Mouse (Mus musculus): ENCODE data around the gene Asxl1. TPM values are rescaled to one million over a fixed set of nuclear protein-coding genes. Genes with fewer than 3 reads are reported as not detected.
A peak's percentile ranks its signal among the peaks of the same experiment; 100 is the strongest.

Gene Asxl1
- polyA plus RNA-seq, 1 experiment from 2014 or later, result 12.2 TPM

DNA sequence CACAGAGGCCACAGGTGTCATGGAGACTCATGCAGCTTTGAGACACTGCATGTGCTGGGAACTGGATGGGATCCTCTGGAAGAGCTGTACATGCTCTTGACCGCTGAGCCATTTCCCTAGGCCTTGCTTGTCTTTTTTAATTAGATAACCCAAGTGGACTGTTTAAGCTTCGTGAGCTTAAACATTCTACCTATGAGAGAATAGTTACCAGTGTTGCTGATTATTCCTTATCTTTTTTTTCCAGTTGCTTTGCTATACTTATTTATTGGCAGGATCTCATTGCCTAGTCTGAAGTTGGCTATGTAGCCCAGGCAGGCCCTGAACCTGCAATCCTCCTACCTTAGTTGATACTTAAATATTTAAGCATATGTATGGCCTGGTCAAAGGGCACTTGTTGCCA is 44.2 kb downstream of the Asxl1 start:
- no peak overlapping the region for H3K9ac ChIP-seq
- no peaks in the 10 kb centered on the region for H3K27me3 ChIP-seq
- WGBS, result 97% methylated on average over 2 of the region's 2 CpGs
- H3K4me2 ChIP-seq, result no peak overlapping the region
- H3K9me3 ChIP-seq (replicated peaks), result no peaks in the 10 kb centered on the region
- H3K4me3 ChIP-seq (replicated peaks), result no peak overlapping the region
- no peak overlapping the region for H3K27ac ChIP-seq
- H3K4me1 ChIP-seq, result no peaks in the 10 kb centered on the region
- peaks cover 68% of the 10 kb centered on the region for H3K36me3 ChIP-seq
- ATAC-seq (replicated peaks; ENCODE audit: low FRiP score), result no peak

DNA sequence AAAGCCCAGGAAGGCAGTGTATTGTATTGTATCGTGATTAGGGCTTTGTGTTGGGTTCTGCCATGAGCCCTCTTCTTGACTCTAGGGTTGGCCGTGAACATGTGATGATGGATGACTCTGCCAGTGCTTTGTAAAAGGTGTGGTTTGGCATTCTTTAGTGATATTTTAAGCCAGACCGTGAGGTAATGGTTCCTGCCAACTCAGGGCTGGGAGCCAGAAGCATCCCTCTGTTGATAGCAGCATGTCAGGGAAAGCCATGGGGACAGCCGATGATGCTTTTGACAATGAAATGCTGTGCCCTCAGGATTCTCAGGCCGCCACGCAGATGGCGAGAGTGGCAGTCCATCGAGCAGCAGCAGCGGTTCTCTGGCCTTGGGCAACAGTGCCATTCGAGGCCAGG is 47.4 kb downstream of the Asxl1 start:
- H3K4me1 ChIP-seq, result no peaks in the 10 kb centered on the region
- no peak overlapping the region for H3K4me3 ChIP-seq (replicated peaks)
- H3K27me3 ChIP-seq, result no peaks in the 10 kb centered on the region
- H3K9ac ChIP-seq, result no peak overlapping the region
- no peak overlapping the region for H3K4me2 ChIP-seq
- 93% methylated on average over 10 of the region's 10 CpGs for WGBS
- ATAC-seq (replicated peaks; ENCODE audit: low FRiP score), result no peak
- peaks cover 78% of the 10 kb centered on the region for H3K36me3 ChIP-seq
- H3K9me3 ChIP-seq (replicated peaks), result no peaks in the 10 kb centered on the region
- no peak overlapping the region for H3K27ac ChIP-seq

DNA sequence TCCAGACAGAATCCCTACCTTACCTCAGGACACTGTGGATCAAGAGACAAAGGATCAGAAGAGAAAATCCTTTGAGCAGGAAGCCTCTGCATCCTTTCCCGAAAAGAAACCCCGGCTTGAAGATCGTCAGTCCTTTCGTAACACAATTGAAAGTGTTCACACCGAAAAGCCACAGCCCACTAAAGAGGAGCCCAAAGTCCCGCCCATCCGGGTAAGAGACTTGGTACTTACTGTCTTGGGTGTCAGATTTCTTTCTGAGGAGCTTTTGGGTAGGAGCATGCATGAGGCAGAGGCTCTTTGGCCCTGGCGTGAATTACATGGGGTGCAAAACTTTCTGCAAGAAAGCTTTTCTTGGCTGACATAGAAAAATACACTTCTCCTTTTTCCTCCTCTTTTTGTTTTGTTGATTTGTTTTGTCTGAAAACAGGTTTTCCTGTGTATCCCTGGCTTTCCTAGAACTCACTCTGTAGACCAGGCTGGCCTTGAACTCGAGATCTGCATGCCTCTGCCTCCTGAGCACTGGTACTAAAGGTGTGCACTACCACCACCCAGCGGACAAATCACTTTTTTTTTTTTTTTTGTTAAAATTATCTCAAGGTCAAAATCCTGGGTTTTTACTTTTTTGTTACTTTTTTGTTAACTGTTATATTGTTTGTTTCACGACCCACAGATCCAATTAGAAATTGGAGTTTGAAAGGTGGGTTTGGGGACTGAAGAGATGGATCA is 52.3 kb downstream of the Asxl1 start:
- H3K4me3 ChIP-seq (replicated peaks), result no peak overlapping the region
- no peak for ATAC-seq (replicated peaks; ENCODE audit: low FRiP score)
- 85% methylated on average over 11 of the region's 11 CpGs for WGBS
- H3K4me1 ChIP-seq, result no peaks in the 10 kb centered on the region
- H3K9me3 ChIP-seq (replicated peaks), result no peaks in the 10 kb centered on the region
- no peak overlapping the region for H3K9ac ChIP-seq
- no peak overlapping the region for H3K27ac ChIP-seq
- no peak overlapping the region for H3K4me2 ChIP-seq
- no peaks in the 10 kb centered on the region for H3K27me3 ChIP-seq
- peaks cover 97% of the 10 kb centered on the region for H3K36me3 ChIP-seq

DNA sequence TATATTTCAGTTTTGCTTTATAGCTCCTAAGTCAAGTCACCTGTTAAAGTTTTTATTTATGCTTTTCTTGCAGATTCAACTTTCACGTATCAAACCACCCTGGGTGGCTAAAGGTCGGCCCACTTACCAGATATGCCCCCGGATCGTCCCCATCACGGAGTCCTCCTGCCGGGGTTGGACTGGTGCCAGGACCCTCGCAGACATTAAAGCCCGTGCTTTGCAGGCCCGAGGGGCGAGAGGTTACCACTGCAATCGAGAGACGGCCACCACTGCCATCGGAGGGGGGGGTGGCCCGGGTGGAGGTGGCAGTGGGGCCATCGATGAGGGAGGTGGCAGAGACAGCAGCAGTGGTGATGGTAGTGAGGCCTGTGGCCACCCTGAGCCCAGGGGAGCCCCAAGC is 53.5 kb downstream of the Asxl1 start:
- peaks cover 89% of the 10 kb centered on the region for H3K36me3 ChIP-seq
- no peaks in the 10 kb centered on the region for H3K9me3 ChIP-seq (replicated peaks)
- ATAC-seq (replicated peaks; ENCODE audit: low FRiP score), result no peak
- no peak overlapping the region for H3K27ac ChIP-seq
- H3K4me1 ChIP-seq, result no peaks in the 10 kb centered on the region
- no peak overlapping the region for H3K9ac ChIP-seq
- no peaks in the 10 kb centered on the region for H3K27me3 ChIP-seq
- WGBS, result 82% methylated on average over 15 of the region's 15 CpGs
- no peak overlapping the region for H3K4me3 ChIP-seq (replicated peaks)
- H3K4me2 ChIP-seq, result no peak overlapping the region

DNA sequence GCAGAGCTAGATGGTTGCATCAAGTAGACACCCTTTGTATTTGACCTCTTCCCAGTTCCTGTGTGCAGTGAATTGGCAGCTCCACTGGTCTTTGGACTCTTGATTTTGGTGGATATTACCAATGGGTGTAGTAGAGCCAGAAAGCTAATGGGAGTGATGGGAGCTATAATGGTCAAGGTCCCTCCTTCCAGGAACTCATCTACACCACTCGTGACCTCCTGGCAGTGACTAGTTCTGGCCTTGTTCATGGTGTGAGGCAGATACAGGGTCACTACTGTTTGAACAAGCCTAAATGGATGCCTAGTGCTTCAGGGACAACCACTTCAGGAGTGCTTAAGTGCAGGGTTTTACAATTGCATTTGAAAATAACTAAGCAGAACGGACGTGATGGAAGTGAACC is 58.4 kb downstream of the Asxl1 start:
- H3K36me3 ChIP-seq, result peaks cover 85% of the 10 kb centered on the region
- no peaks in the 10 kb centered on the region for H3K4me1 ChIP-seq
- H3K27ac ChIP-seq, result no peak overlapping the region
- H3K4me3 ChIP-seq (replicated peaks), result no peak overlapping the region
- no peak overlapping the region for H3K4me2 ChIP-seq
- H3K9me3 ChIP-seq (replicated peaks), result no peaks in the 10 kb centered on the region
- WGBS, result 92% methylated on average over 3 of the region's 3 CpGs
- H3K9ac ChIP-seq, result no peak overlapping the region
- H3K27me3 ChIP-seq, result no peaks in the 10 kb centered on the region
- ATAC-seq (replicated peaks; ENCODE audit: low FRiP score), result no peak

DNA sequence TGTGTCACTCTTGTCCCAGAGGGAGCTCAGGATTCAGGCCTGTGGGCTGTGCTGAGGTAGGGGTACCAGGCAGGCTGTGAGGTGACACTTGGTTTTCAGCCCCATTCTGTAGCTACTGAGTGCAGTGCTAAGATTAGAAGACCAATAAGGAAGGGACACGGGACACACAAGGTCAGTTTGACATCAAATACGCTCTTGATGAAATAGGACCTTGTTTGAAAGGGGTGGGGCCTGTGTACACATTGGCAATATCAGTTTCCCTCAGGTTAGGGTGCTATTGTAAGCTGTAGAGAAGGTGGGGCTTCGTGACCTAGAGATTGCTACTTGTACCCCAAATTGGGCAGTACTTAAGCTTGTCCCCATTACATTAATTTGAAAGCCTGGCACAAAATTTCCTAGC is 59.3 kb downstream of the Asxl1 start:
- WGBS, result 86% methylated on average over 3 of the region's 3 CpGs
- H3K27me3 ChIP-seq, result no peaks in the 10 kb centered on the region
- no peak overlapping the region for H3K9ac ChIP-seq
- H3K4me3 ChIP-seq (replicated peaks), result no peak overlapping the region
- H3K4me1 ChIP-seq, result no peaks in the 10 kb centered on the region
- no peak overlapping the region for H3K27ac ChIP-seq
- H3K36me3 ChIP-seq, result peaks cover 85% of the 10 kb centered on the region
- no peak overlapping the region for H3K4me2 ChIP-seq
- no peaks in the 10 kb centered on the region for H3K9me3 ChIP-seq (replicated peaks)
- no peak for ATAC-seq (replicated peaks; ENCODE audit: low FRiP score)

DNA sequence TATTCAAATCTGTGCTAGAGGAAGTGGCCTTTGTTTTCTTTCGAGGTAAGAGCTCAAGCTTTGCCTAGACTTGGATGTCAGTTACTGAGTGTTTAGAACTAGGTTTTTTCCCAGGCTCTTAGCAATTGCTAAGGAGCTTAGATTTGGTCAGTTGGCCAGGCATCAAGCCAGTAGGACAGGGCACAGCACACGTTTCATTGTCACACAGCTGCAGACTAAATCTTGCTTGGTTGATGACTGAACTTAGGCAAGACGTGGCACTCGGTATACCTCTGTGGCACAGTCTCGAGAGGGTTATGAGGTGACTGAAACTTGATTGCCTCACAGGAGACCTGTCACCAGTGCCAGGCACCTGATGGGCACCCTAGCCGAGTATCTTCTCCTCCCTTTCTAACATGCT is 61.3 kb downstream of the Asxl1 start:
- no peak overlapping the region for H3K4me2 ChIP-seq
- H3K9ac ChIP-seq, result no peak overlapping the region
- no peak overlapping the region for H3K27ac ChIP-seq
- H3K4me1 ChIP-seq, result peaks cover 12% of the 10 kb centered on the region; the same call in 1 of the 2 replicates
- WGBS, result 77% methylated on average over 6 of the region's 6 CpGs
- no peaks in the 10 kb centered on the region for H3K9me3 ChIP-seq (replicated peaks)
- no peak overlapping the region for H3K4me3 ChIP-seq (replicated peaks)
- H3K36me3 ChIP-seq, result peaks cover 85% of the 10 kb centered on the region
- no peak for ATAC-seq (replicated peaks; ENCODE audit: low FRiP score)
- no peaks in the 10 kb centered on the region for H3K27me3 ChIP-seq

DNA sequence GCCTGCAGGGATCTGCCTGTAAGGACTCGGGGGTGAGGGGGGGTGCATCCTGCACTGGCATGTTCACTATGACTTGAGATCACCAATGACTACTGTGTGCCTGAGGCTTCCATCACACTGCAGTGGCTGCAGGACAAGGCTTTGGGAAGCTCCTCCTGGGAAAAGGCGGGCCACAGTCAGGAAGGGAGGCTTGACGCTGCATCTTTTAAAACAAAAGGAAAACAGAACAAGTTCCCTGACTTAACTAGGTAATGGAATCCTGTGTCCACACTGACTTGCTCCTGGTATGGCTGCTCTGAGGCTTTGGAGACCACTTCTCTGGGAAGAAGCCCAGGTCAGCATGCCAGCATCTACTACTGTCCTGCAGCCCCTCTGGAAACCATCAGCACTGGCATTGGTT is 63.3 kb downstream of the Asxl1 start:
- peaks cover 14% of the 10 kb centered on the region; the same call in 1 of the 2 replicates for H3K4me1 ChIP-seq
- no peaks in the 10 kb centered on the region for H3K27me3 ChIP-seq
- H3K4me2 ChIP-seq, result no peak overlapping the region
- no peak overlapping the region for H3K4me3 ChIP-seq (replicated peaks)
- no peak overlapping the region for H3K27ac ChIP-seq
- H3K9ac ChIP-seq, result no peak overlapping the region
- no peaks in the 10 kb centered on the region for H3K9me3 ChIP-seq (replicated peaks)
- ATAC-seq (replicated peaks; ENCODE audit: low FRiP score), result no peak
- WGBS, result 71% methylated on average over 3 of the region's 3 CpGs
- H3K36me3 ChIP-seq, result peaks cover 95% of the 10 kb centered on the region

DNA sequence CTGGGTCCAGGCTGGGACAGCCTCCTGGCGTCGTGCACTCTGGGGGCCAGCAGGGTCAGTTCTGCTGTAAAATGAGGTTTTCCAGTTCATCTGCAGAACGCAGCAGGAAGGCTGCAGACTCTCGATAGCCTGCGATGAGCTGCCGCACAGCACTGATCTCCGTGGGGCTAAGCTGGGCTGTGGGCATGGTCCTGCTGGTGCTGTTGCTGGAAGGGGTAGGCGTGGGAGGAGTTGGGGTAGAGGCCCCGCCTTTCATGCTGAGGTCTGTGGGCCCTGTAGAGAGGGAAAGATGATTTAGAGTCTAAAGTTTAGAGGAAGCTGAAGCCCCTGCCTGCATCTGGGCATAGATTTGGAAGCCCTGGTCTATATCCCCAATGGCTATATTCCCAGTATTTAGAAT is 65.9 kb downstream of the Asxl1 start:
- H3K27ac ChIP-seq, result no peak overlapping the region
- H3K4me2 ChIP-seq, result no peak overlapping the region
- no peak overlapping the region for H3K9ac ChIP-seq
- no peaks in the 10 kb centered on the region for H3K9me3 ChIP-seq (replicated peaks)
- no peaks in the 10 kb centered on the region for H3K27me3 ChIP-seq
- WGBS, result 68% methylated on average over 9 of the region's 9 CpGs
- peaks cover 99% of the 10 kb centered on the region for H3K36me3 ChIP-seq
- no peak overlapping the region for H3K4me3 ChIP-seq (replicated peaks)
- ATAC-seq (replicated peaks; ENCODE audit: low FRiP score), result no peak
- H3K4me1 ChIP-seq, result peaks cover 14% of the 10 kb centered on the region; the same call in 1 of the 2 replicates

DNA sequence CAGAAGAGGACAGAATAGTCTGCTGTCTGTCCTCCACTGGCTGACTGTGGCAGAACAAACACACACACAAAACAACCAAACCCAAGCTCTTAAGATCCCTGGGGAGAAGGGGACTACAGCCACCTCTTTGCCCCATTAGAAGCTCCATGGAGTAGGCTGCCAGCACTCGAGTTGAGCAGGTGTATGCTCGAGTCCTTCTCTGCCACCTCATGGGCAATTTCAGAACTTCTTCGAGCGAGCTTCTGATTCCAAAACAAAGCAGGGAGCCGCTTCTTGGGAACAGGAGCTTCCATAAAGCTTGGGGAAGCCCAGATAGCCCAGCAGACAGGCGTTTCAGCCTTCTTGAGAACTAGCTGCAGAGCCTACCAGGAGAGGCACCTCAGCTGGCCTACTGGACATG is 66.9 kb downstream of the Asxl1 start:
- ATAC-seq (replicated peaks; ENCODE audit: low FRiP score), result no peak
- H3K9me3 ChIP-seq (replicated peaks), result no peaks in the 10 kb centered on the region
- peaks cover 14% of the 10 kb centered on the region; the same call in 1 of the 2 replicates for H3K4me1 ChIP-seq
- WGBS, result 60% methylated on average over 6 of the region's 6 CpGs
- no peak overlapping the region for H3K4me2 ChIP-seq
- no peak overlapping the region for H3K27ac ChIP-seq
- peaks cover 99% of the 10 kb centered on the region for H3K36me3 ChIP-seq
- H3K4me3 ChIP-seq (replicated peaks), result no peak overlapping the region
- H3K9ac ChIP-seq, result no peak overlapping the region
- no peaks in the 10 kb centered on the region for H3K27me3 ChIP-seq

DNA sequence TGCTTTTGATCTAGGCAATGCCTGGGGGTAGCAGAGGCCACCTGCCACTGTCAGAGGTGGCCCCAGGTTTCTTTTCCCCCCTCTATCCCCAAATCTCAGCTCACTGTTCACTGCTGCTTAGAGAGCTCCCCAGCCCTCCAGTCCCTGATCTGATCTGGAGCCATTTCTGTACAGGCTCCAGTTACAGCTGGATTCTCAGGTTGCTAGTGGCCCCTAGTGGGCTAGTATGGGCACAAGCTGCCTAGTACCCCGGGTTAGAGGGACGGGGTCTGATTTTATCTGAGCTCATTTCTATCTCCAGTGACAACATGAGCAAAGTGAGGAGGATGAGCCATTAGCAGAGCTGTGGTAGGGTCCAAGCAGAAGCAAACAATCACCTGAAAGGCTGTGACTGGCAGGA is 69.0 kb downstream of the Asxl1 start:
- no peak overlapping the region for H3K4me3 ChIP-seq (replicated peaks)
- H3K27ac ChIP-seq, result no peak overlapping the region
- WGBS, result 21% methylated on average over 2 of the region's 2 CpGs
- no peaks in the 10 kb centered on the region for H3K9me3 ChIP-seq (replicated peaks)
- H3K36me3 ChIP-seq, result peaks cover 99% of the 10 kb centered on the region
- ATAC-seq (replicated peaks; ENCODE audit: low FRiP score), result 0 out of 2 replicates have a peak, but pooled peaks have one; percentile 55
- no peak overlapping the region for H3K4me2 ChIP-seq
- peaks cover 14% of the 10 kb centered on the region; the same call in 1 of the 2 replicates for H3K4me1 ChIP-seq
- no peaks in the 10 kb centered on the region for H3K27me3 ChIP-seq
- H3K9ac ChIP-seq, result no peak overlapping the region

DNA sequence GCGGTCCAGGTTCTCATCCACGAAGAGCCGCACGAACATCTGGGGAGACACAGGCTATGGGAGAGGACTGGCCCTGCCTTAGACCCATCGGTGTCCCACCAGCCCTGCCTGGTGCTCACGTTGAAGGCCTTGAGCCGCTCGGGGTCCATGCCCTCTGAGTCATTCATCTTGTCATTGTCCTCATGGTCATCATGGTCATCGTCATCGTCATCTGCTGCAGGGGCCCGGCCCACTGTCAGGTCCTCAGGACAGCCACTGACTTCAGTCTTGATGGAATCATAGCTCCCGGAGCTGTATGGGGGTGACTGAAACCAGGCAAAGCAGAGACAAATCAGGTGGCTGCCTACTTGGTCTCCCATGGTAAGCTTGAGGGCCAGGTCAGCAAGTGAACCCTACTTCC is 72.2 kb downstream of the Asxl1 start:
- H3K9ac ChIP-seq, result no peak overlapping the region
- H3K4me2 ChIP-seq, result no peak overlapping the region
- no peaks in the 10 kb centered on the region for H3K9me3 ChIP-seq (replicated peaks)
- no peak overlapping the region for H3K27ac ChIP-seq
- H3K27me3 ChIP-seq, result no peaks in the 10 kb centered on the region
- ATAC-seq (replicated peaks; ENCODE audit: low FRiP score), result no peak
- H3K4me3 ChIP-seq (replicated peaks), result no peak overlapping the region
- 91% methylated on average over 12 of the region's 12 CpGs for WGBS
- peaks cover 10% of the 10 kb centered on the region for H3K4me1 ChIP-seq
- H3K36me3 ChIP-seq, result peaks cover 80% of the 10 kb centered on the region

DNA sequence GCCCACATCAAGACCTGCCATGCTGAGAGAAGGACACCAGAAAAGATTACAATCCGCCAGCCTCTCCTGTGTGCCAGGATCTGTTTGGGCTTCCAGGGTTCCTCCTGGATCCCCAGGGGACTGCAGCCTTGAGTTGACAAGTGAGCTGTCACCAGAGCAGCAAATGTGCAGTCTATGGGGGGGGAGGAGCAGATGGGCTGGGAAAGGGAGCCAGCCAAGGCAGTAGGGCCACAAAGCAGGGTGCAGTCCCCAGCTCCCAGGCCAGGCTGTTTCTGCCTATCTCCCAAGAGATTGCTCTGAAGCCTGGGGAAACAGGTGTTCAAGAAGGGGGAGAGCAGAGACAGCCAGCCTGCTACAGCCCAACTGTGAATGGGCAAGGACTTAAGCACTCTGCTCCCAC is 72.8 kb downstream of the Asxl1 start:
- H3K36me3 ChIP-seq, result peaks cover 80% of the 10 kb centered on the region

More for the DNA sequence above, 72.8 kb downstream of the Asxl1 start:
- Histone ChIP-seq H3K9ac (no peak overlapping the region), H3K27me3 (no peaks in the 10 kb centered on the region), H3K4me3 (replicated peaks) (no peak overlapping the region), H3K9me3 (replicated peaks) (no peaks in the 10 kb centered on the region), H3K27ac (no peak overlapping the region), H3K4me1 (peaks cover 16% of the 10 kb centered on the region), H3K4me2 (no peak overlapping the region)
- 81% methylated on average over 1 of the region's 1 CpGs for WGBS
- no peak for ATAC-seq (replicated peaks; ENCODE audit: low FRiP score)

Data from kidney, embryonic 15.5 days (tissue).